Mouse (Mus musculus) thymus, postnatal 25 days (tissue): ENCODE data around the gene Smad5.

Source experiments
- DNase-seq: peaks from one replicate; pipeline ENCODE4 v3.0.0; 2022

Smad5 gene

DNA sequence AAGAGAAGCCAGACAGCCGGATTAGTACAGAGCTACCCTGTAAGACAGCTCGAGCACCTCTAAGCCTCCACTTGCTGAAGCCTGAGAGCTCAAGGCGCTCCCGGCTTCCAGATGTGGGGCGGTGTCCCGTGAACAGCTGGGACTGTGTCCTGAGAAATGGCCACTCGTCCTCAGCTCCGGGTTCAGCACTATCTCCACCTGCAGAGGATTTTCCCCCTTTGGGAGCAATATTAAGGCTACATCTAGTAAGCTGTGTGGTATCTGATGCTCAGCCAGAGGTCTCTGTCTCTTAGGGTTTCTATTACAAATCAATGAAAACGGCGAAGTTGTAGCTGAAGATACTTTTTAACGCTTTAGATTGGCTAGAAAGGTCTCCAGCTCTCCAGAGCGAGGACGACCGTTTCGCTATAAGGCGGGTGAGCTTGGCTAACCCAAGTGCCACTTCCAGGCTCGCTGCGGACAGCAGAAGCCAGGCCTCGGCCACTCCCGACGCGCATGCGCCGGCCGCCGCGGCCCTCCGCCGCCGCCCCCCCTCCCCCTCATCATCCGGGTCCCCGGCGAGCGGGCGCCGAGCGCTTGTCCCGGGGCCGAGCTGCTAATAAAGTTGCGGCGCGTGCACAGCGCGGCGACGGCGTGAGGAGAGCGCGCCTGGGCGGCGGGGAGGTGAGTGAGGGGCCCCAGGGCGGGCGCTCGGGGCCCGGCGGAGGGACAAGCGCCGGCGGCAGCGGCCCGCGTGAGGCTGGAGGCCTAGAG lies at the start of gene Smad5:
Smad5 (plus strand) TSS at position 542 of the 753 bp plus-strand sequence.
- DNase-seq = peak; percentile 70

DNA sequence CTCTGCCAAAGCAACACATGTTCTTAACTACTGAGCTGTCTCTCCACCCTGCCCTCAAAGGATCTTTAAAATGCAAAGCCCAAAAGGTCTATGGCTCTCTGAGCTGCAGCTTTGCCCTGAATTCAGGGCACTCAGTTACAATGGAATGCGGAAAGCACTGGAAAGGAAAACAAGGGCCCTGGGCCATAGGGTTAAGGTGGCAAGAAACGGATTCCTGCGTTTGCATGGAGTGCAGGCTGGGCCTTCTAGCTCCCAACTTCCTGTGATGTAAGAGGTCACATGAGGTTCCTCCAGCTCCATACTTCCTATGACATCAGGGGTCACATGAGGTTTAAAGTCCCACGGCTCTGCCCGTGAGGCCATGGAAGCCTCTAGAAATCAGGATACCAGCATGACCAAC lies 48.6 kb upstream of the Smad5 start:
- no peak for DNase-seq

DNA sequence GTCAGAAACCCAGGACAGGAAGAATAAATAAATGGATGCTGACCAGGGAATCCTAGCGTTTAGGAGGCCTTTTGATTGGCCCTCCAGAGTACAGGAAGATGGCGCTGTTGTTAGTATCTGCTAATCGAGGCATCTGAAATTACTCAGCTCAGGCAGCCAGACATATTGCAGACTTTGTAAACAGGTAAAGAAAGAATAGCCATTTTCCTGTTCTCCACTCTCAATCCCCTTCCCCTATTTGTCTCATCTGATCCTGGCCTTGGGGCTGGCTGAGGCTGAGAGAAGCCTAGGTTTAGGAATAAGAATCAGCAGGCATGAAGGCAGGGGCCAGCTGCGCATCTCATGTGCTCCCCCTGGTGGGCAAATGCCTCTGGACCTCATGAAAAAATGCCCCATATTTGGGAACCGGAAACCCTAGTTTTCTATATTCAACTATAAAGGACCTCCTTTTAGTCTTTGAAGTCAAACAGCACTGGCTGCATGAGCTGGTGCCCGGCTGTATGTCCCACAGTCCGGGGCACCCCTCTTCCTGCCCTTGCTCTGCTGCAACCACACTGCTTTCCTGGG lies 44.8 kb upstream of the Smad5 start:
- peak; percentile 82 for DNase-seq

DNA sequence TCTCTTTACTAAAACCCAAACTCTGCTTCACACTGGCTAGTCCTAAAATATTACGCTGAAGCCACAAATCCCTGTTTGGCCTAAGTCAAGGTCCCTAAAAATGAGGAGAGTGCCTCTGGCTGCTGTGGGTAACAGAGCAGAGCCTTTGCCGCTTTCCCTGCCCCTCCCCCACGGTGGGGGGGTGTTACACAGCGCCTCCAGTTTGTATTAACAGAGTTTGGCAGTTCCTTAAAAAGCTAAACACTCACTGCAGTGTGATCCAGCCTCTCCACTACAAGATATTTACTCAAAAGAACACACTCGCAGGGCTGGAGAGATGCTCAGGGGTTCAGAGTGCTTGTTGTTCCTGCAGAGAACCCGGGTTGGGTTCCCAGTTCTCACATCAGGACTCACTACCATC lies 43.9 kb upstream of the Smad5 start:
- DNase-seq = no peak

DNA sequence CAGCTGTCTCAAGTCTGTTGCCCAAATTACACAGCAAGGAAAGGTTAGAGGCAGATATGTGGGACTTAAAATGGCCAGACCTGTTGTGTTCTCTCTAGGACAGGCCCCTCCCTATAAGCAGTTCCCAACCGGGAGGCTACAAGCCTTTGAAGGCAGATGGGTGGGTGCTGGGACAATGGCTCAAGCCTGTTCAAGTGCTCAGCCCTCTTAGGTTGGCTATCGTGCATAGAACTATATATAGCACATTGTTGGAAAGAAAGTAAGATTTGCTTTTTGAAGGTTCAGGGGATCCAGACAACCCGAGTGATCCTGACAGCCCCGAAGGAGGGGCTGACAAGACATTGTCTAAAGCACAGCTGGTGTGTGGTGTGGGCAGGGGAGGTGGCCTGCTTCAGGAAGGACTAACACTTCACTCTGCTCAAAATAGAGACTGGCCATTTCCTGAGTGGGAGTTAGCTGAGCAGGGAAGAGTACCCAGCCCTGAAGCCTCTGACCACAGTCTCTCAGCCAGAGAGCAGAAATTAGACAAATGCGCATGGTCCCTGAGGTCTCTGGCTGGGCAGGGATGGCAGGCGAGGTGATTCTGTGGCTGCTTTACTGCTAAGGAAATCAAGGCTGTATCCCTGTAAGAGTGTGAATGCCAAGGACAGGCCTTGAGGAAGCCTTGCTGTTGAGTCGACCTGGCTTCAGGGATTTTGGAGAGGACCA lies 40.7 kb upstream of the Smad5 start:
- no peak for DNase-seq

DNA sequence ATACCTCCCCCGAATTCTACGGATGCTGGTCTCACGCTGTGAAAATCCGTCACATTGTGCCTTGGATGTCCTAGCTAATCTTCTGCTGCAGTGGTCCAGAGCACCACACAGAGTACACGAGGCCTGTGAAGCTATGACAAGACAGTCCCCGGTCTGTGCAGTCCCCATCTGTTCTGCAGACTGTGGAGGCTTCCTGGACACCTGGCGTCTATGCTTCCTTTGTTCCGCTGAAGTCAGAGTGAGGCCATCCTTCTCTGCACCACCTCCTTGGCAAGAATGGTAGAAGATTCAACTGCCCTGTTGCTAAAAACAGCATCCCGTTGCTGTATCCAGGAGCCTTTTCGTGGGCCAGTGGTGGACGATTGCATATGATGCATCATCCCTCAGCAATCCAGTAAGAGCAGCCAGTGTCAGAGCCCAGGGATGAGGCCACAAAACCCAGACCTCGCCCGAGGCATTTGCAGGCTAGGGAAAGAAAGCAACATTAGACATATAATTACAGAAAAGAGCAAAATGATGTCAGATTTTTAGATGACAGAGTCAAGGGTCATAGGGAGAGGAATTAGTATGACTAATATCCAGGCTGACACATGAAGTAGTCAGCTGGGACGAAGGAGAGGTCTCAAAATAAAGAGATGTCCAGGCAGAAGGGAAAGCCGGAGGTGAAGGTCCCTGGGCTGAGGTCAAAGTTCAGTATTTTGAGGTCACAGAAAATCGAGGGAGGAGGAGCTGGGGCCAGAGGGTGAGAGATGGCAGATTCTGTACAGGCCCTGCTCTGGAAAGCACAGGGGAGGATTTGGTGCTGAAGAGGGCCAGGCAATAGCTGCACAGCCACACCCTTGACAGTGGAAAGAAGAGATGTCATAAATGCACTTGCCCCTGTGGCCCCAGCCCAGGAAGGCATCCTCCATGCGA lies 38.3 kb upstream of the Smad5 start:
- peak; percentile 24 for DNase-seq

DNA sequence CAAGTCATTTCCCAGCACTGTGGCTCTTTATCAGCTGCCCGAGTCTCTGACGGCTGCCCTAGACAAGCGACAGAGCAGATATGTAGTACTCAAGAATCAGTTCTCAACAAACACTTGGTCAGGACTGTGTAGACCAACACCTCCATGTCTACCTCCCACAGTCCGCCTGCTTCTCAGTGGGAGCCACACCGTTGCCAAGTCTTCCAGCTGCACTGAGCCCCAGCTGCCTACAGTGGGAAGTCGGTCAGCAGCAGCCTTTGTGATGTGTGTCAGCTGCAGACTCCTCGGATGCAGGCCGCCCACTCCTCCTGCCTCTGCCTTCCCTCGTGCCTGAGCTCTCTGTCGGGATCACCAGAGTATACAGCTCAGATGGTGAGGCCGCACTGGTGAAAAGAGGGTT lies 31.6 kb upstream of the Smad5 start:
- DNase-seq = no peak

DNA sequence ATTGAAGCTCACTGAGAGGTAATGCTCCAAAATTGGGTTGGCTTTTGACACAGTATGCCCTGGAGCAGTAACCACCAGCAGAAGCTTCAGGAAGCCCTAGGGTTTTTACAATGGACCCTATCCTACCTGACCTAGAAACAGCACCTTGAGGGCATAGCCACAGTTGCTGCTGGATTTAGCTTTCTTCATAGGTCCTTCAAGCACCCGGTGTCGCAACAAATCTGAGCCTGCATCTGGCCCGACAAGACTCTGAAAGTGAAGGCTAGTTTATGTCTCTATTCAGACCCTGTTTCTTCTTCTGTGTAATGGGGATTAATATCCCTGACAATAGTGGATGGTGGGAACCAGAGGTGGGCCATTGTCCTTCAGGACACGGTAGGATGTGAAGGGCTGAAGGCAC lies 25.1 kb upstream of the Smad5 start:
- DNase-seq = no peak

DNA sequence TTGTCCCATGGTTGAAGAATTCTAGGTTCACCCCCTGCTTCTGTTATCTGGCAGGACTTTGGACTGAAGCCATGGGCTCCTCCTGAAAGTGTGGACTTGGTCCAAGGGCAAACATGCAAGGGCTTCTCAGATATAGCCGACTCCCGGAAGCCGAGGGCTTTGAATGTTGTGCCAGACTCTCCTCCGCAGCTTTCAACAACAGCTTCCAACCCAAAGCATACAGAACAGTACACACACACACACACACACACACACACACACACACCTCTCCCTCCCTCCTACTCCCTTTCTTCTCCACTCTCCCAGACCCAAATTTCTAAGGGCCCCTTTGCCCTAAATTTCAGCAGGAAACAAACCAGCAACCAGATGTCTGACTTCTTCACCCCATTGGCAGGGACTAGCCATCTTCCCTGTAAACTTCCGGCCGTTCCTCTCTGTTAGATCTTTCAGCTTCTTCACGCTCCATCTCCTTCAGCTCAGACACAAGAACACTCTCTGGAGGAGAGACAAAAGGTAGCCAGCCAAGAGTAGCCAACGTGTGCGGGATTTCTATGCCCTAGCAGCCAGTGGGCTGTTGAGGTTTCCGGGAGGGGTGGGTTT lies 24.5 kb upstream of the Smad5 start:
- no peak for DNase-seq

DNA sequence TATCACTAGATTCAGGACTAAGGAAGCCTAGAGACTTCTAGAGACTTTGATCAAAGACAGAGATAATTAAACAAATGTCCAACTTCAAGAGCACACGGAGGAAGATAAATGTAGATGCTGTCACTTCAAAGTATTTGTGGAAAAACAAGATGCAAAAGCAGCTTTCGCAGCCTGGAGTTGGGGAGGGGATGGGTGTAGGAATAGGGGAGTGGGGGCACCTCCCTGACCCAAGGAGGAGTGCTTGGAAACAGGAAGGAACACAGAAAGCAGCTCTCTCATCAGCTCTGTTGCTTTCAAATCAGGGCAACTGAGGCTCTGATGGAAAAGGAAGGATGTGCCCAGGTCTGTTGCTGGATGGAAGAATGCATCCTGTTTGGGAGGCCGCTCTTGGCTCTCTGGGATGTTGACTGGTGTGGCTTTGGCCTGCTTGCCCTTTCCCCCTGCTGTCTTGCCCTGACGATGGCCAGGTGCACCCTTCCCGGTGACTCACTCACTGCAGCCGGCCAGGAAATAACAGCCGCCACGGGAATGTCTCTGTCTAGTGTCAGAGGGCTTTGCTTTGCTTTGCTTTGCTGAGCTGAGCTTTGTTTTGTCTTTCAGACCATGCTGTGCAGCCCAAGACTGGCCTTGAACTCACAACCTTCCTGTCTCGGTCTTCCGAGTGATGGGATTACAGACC lies 23.8 kb upstream of the Smad5 start:
- no peak for DNase-seq

DNA sequence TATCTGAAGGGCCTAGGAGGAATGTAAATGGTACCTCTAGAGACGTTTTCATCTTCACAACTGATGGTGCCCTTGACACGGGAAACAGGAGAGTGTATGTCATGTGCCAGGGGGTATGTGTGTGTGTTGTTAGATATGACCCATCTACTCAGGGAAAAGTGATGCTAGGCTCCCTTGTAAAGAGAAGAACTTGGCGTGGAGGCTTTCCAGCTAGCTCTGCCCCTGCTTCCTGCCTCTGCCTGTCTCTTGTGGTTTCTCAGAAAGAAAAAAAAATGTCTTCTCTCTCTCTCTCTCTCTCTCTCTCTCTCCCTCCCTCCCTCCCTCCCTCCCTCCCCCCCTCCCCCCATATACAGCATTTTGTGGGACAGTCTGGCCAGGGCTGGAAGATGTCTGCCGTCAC lies 20.9 kb upstream of the Smad5 start:
- peak; percentile 33 for DNase-seq

DNA sequence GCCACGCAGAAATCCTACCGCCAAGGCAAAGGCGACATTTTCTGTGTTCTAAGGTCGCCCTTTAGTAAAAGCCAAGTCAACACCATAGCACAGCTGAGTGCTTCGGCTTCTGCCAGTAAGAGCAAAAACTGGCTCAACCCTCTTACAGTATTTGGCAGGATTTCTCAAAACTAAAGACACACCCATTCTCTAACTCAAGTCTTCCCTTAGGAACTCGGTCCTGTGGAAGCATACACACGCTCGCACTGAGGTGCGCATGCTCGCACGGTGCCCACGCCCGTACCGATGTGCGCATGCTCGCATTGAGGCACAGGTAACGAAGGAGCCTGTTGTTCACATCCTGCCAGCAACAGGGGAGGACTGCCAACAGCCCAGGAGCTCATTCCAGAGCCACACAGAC lies 20.5 kb upstream of the Smad5 start:
- DNase-seq = peak; percentile 48

DNA sequence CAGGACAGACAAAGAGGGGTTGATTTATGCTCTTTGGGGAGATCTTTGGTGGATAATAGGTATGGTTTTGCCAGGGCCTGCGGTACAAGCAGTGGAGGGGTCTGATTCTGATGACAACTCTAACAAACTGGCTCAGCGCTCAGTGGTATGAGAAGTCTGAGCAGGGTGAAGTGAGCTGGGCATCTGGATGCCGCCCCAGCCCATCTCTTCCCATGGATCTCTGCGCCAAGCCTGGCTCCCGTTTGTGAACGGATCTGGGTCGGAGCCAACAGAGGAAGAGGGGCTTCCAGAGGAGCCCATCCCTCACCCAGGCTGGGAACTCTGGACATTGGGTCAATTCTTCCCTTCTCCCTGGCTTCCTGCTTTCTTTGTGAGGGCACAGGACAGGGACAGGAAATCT lies 19.5 kb upstream of the Smad5 start:
- no peak for DNase-seq

DNA sequence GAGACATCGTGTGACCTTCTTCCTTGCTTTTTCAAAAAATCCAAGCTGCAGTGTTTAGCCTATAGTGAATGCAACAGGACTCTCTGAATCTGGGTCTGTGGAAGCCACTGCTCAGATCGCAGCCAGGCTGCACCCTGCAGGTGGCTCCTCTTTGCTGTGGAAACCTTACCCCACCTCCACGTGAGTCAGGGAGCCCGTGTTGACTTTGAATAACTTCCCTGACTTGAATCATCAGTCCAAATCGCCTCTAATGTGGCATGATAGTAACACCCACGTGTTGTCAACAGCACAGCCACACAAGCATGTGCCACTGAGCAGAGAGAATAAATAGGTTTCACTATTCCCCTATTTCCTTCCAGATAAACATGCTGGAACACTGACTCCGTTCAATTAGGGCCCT lies 10.8 kb upstream of the Smad5 start:
- DNase-seq = peak; percentile 33

DNA sequence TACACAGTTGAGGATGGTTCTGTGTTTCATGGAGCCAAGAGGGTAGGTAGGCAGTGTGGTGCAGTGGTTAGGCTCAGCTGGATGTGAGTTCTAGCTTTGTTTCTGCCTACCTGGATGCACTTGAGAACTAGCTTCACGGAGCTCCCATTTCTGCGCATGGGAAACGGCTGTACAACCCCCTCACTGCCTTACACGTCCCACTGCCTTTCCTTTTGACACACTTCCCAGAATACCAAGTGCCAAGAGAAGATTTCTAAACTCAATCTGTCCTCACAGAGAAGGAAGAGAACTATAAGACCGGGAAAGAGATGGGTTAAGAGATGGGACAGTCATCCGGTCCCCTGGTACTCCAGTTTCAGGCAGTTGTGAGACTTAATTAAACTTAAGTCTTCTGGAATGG lies 10.2 kb upstream of the Smad5 start:
- no peak for DNase-seq

DNA sequence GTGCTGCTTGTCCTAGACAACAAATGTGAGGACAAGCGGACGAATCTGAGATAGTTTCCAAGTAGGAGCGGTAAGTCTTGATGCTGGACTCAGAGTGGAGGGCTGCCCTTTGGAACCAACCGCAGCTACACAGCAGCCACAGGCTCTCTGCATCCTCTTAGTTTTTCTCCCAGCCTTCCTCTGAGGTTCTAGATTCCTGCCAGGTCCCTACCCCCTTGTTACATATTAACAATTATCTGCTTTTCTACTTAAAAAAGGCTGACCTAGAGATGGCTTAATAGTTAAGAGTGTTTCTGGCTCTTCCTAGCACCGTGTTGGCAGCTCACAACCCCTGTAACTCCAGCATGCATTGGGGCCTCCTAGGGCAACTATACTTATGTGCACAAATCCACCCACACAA lies 7.1 kb upstream of the Smad5 start:
- no peak for DNase-seq

DNA sequence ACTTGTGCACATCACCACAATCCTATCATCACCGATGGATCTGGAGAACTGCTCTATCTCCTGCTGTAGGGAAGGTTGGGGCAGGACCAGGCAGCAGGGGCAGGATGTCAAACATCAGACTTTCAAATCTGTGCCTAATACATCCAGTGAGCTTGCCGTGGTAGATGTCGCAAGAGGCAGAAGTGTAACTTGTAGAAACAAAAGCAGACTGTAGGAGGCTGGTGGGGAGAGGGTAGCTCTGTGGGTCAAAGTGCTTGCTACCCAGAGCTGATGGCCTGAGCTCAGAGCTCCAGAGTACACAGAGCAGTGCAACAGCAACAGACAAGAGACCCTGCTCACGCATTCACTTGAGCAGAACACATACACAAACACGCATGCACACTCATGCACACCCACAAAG lies 6.1 kb upstream of the Smad5 start:
- DNase-seq = no peak

DNA sequence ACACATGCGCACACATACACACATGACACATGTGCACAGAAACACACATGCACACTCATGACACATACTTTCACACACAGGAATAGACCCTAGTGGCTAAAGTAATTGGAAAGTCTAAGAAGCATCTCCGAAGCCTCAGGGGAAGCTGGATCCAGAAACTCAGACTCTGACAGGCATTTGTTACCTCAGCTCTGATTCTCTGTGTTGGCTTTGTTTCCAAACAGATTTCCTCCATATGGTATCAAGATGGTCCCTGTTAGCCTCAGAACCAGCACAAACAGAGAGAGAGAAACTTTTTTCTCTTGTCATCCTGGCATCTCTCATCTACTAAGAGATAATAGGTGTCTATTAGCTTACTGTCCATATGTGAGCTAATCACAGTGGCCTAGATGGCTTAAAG lies 5.6 kb upstream of the Smad5 start:
- no peak for DNase-seq

DNA sequence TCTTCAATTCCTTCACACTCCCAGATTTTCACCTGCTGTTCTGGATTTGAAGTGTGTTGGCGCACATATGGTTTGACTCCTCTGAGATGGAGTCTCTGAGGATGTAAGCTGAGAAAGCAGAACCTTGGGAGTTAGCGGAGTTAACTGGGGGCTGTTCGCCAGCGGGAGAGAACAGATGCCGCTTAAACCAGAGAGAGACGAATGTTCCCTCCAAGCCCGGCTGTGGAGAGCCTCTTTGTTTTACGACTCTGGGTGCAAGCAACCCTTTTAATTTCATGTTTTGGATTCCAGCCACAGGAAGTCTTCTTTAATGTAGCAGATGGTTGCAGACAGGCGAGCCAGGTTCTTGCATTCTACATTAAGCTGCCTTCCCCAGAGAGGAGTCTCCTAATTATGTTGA lies 4.4 kb upstream of the Smad5 start:
- peak; percentile 32 for DNase-seq

DNA sequence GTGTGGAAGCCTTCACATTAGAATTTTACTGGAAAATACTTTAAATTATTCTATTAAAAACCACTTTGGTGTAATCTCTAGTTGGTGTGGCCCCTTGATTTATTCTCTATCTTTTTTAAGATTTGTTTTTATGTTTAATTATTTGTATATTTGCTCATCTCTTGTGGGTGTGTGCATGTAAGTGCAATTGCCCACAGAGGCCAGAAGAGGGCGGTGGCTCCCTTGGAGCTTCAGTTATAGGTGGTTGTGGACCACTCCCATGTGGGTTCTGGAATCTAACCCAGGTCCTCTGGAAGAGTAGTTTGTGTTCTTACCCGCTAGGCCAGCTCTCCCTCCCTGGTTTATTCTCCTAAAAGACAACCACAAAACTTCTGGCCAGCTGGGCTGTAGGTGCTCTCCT lies 3.4 kb upstream of the Smad5 start:
- DNase-seq = peak; percentile 17

DNA sequence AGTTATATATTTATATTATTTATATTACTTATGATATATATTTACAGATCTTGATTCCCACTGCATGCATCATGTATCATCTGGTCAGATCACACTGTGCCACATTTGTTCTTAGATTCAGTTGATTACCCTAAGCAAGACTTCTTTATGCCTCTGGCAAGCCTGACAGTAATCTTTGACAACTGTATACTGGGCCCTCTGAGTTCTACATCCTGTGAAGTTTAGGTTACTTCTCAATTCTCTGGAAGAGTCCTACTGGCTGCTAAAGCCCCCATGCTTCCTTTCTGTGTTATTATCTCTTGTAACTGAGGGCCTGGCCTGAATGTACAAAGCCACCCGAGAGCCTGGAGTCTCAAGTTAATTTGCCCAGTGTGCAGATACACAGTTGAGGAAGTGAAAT lies 1.8 kb upstream of the Smad5 start:
- no peak for DNase-seq

DNA sequence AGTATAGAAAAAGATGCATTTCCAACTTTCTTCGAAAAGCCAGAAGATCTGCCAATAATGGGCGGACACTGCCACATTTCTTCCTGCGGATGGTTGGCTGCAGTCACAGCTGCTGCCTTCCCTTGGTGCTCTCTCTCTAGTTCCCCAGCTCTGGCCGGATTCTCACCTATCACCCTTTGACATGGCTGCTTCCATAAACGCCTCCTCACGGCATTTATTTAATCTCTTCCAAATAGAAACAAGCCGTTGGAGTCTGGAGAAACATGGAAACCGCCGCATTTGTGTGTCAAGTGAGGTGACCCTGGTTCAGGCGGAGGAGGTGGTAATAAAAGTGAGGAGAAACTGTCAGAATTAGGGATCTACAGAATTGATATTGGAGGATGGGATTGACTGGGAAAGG lies 886 bp upstream of the Smad5 start:
- no peak for DNase-seq
